Mouse (Mus musculus): ENCODE data around the gene Kng1.

DNA sequence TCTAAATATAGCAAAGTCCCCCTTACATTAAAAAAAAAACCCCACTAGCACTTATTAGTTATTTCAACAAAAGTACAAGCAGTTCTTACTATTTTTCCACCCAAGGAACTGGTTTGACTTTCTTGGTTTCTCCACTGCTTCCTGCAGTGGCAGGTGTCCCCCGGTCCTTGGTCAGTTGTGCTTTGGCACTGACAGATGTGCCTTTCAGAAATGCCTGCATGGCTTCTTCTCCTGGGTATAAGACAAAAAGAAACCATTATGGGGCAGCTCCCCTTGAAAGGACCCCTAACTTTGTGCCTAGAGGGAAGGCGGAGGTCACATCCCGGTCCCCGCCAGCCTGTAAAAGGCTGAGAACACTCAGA is 69.6 kb downstream of the Kng1 start:
- TF ChIP-seq CTCF (IDR thresholded peaks at IDR 0.05; ENCODE audit: control insufficient read depth, insufficient read depth, low read length) (no peak), POLR2A (IDR thresholded peaks at IDR 0.05; ENCODE audit: borderline replicate concordance, control insufficient read depth, low read depth, low read length) (no peak)

Data from bone marrow, adult 2 months (tissue).